Mouse (Mus musculus) kidney, embryonic 15.5 days (tissue): Measurements from ENCODE around the gene Abr. TPM values are rescaled to one million over a fixed set of nuclear protein-coding genes. Genes with fewer than 3 reads are reported as not detected.
A peak's percentile ranks its signal among the peaks of the same experiment; 100 is the strongest.

Experiments
- ATAC-seq: fragments of 200-750 bp; cut with Nextera tagmentation; replicated peaks from 2 replicates; pipeline ENCODE4 v1.8.0; 2017; ENCODE audit warnings: moderate TSS enrichment; ENCODE audit not compliant: low FRiP score
- H3K27ac ChIP-seq: fragments of 300-500 bp; sonication (generic); 2 replicates; pipeline ENCODE4 v1.5.1; 2015; ENCODE audit warnings: mild to moderate bottlenecking, inconsistent platforms
- H3K27me3 ChIP-seq: fragments of 300-500 bp; sonication (generic); 2 replicates; pipeline ENCODE4 v1.6.1; 2015; ENCODE audit warnings: inconsistent platforms
- H3K36me3 ChIP-seq: fragments of 300-500 bp; sonication (generic); 2 replicates; pipeline ENCODE4 v1.6.1; 2015; ENCODE audit warnings: inconsistent platforms
- H3K4me1 ChIP-seq: fragments of 300-500 bp; sonication (generic); 2 replicates; pipeline ENCODE4 v1.6.1; 2015; ENCODE audit warnings: inconsistent platforms
- H3K4me2 ChIP-seq: fragments of 300-500 bp; sonication (generic); 2 replicates; pipeline ENCODE4 v1.6.1; 2015; ENCODE audit warnings: moderate library complexity, mild to moderate bottlenecking, inconsistent platforms
- H3K4me3 ChIP-seq: fragments of 300-500 bp; sonication (generic); replicated peaks from 2 replicates; pipeline ENCODE4 v1.5.1; 2015; ENCODE audit warnings: mild to moderate bottlenecking, inconsistent platforms
- H3K9ac ChIP-seq: fragments of 300-500 bp; sonication (generic); 2 replicates; pipeline ENCODE4 v1.6.1; 2015; ENCODE audit warnings: mild to moderate bottlenecking, inconsistent platforms
- H3K9me3 ChIP-seq: fragments of 300-500 bp; sonication (generic); replicated peaks from 2 replicates; pipeline ENCODE4 v1.6.1; 2016; ENCODE audit warnings: inconsistent platforms
- WGBS: fragments of 180-500 bp; shearing (Covaris S2); methylation state at CpG from one replicate; pipeline ENCODE4 v1.1.7; 2015; ENCODE audit warnings: mixed read lengths; 5-methylcytosine and 5-hydroxymethylcytosine counted together
- polyA plus RNA-seq: library from polyadenylated mRNA; unstranded; fragments of >200 nt; fragmentation: Nextera tagmentation; extraction: Ambion mirVana; gene quantifications from 2 replicates; pipeline ENCODE4 v1.2.1, GENCODE M21; 2015

Gene Abr
- polyA plus RNA-seq, 1 experiment from 2014 or later = 48.3 TPM

- H3K36me3 ChIP-seq = peaks cover 62% of the 10 kb centered on the region
- ATAC-seq = no peak
- no peak overlapping the region for H3K9ac ChIP-seq
- no peaks in the 10 kb centered on the region for H3K27me3 ChIP-seq
- H3K27ac ChIP-seq = no peak overlapping the region
- no peak overlapping the region for H3K4me3 ChIP-seq
- peaks cover 41% of the 10 kb centered on the region for H3K4me1 ChIP-seq
- H3K4me2 ChIP-seq = no peak overlapping the region
- WGBS = 53% methylated on average over 6 of the region's 6 CpGs
- H3K9me3 ChIP-seq = no peaks in the 10 kb centered on the region
These were observed 160.9 kb downstream of the Abr start for GRCm38 (mm10) chr11:76461201-76461600.

GRCm38 (mm10) chr11:76459489-76459888, 162.6 kb downstream of the Abr start:
- no peak overlapping the region for H3K4me3 ChIP-seq
- no peaks in the 10 kb centered on the region for H3K27me3 ChIP-seq
- no peak overlapping the region for H3K4me2 ChIP-seq
- ATAC-seq = no peak
- peaks cover 79% of the 10 kb centered on the region for H3K36me3 ChIP-seq
- WGBS = 73% methylated on average over 3 of the region's 3 CpGs
- no peak overlapping the region for H3K27ac ChIP-seq
- H3K9ac ChIP-seq = no peak overlapping the region
- H3K4me1 ChIP-seq = peaks cover 28% of the 10 kb centered on the region
- H3K9me3 ChIP-seq = no peaks in the 10 kb centered on the region

GRCm38 (mm10) chr11:76458730-76459129, 163.4 kb downstream of the Abr start:
- Histone ChIP-seq H3K27me3 (no peaks in the 10 kb centered on the region), H3K4me2 (no peak overlapping the region), H3K4me3 (no peak overlapping the region), H3K27ac (no peak overlapping the region), H3K9ac (no peak overlapping the region), H3K4me1 (peaks cover 25% of the 10 kb centered on the region), H3K9me3 (no peaks in the 10 kb centered on the region), H3K36me3 (peaks cover 85% of the 10 kb centered on the region)
- 80% methylated on average over 9 of the region's 9 CpGs for WGBS
- ATAC-seq = no peak

GRCm38 (mm10) chr11:76456897-76457296, 165.2 kb downstream of the Abr start:
- no peak overlapping the region for H3K4me3 ChIP-seq
- H3K27me3 ChIP-seq = no peaks in the 10 kb centered on the region
- H3K4me2 ChIP-seq = no peak overlapping the region
- no peaks in the 10 kb centered on the region for H3K9me3 ChIP-seq
- peak; percentile 47; the same call in 1 of the 2 replicates for ATAC-seq
- H3K9ac ChIP-seq = no peak overlapping the region
- peak overlapping the region; percentile 49 for H3K27ac ChIP-seq
- WGBS = 74% methylated on average over 10 of the region's 10 CpGs
- H3K36me3 ChIP-seq = peaks cover 83% of the 10 kb centered on the region
- H3K4me1 ChIP-seq = peaks cover 21% of the 10 kb centered on the region

- Histone ChIP-seq H3K9me3 (no peaks in the 10 kb centered on the region), H3K4me1 (peaks cover 14% of the 10 kb centered on the region), H3K27ac (peak overlapping the region; percentile 49), H3K9ac (no peak overlapping the region), H3K4me3 (no peak overlapping the region), H3K27me3 (no peaks in the 10 kb centered on the region), H3K36me3 (peaks cover 83% of the 10 kb centered on the region), H3K4me2 (no peak overlapping the region)
- WGBS = 9% methylated on average over 6 of the region's 6 CpGs
- ATAC-seq = peak; percentile 63; the same call in 1 of the 2 replicates
These were observed 165.9 kb downstream of the Abr start for GRCm38 (mm10) chr11:76456233-76456632.

GRCm38 (mm10) chr11:76454492-76454891, 167.6 kb downstream of the Abr start:
- Histone ChIP-seq H3K36me3 (peaks cover 83% of the 10 kb centered on the region), H3K9me3 (no peaks in the 10 kb centered on the region), H3K9ac (no peak overlapping the region), H3K4me1 (peaks cover 23% of the 10 kb centered on the region), H3K4me2 (no peak overlapping the region), H3K27ac (no peak overlapping the region), H3K27me3 (no peaks in the 10 kb centered on the region), H3K4me3 (no peak overlapping the region)
- WGBS = 59% methylated on average over 5 of the region's 5 CpGs
- no peak for ATAC-seq

- Histone ChIP-seq H3K27ac (peak overlapping the region; percentile 80), H3K4me1 (peaks cover 41% of the 10 kb centered on the region), H3K9me3 (no peaks in the 10 kb centered on the region), H3K4me2 (no peak overlapping the region), H3K36me3 (peaks cover 59% of the 10 kb centered on the region), H3K27me3 (no peaks in the 10 kb centered on the region), H3K9ac (0 out of 2 replicates have a peak overlapping the region, but pooled peaks have one; percentile 25), H3K4me3 (no peak overlapping the region)
- WGBS = 37% methylated on average over 3 of the region's 3 CpGs
- no peak for ATAC-seq
These were observed 171.9 kb downstream of the Abr start for GRCm38 (mm10) chr11:76450202-76450561.

- Histone ChIP-seq H3K9me3 (no peaks in the 10 kb centered on the region), H3K4me3 (no peak overlapping the region), H3K36me3 (peaks cover 55% of the 10 kb centered on the region), H3K27ac (peak overlapping the region; percentile 80), H3K4me2 (no peak overlapping the region), H3K4me1 (peaks cover 41% of the 10 kb centered on the region), H3K9ac (0 out of 2 replicates have a peak overlapping the region, but pooled peaks have one; percentile 25), H3K27me3 (no peaks in the 10 kb centered on the region)
- WGBS = 14% methylated on average over 15 of the region's 15 CpGs
- ATAC-seq = peak; percentile 63
These were observed 172.5 kb downstream of the Abr start for GRCm38 (mm10) chr11:76449520-76450201.

- H3K9me3 ChIP-seq = no peaks in the 10 kb centered on the region
- peaks cover 47% of the 10 kb centered on the region for H3K36me3 ChIP-seq
- H3K27me3 ChIP-seq = no peaks in the 10 kb centered on the region
- H3K9ac ChIP-seq = no peak overlapping the region
- ATAC-seq = no peak
- 7% methylated on average over 10 of the region's 10 CpGs for WGBS
- no peak overlapping the region for H3K27ac ChIP-seq
- H3K4me3 ChIP-seq = no peak overlapping the region
- H3K4me1 ChIP-seq = peaks cover 41% of the 10 kb centered on the region
- H3K4me2 ChIP-seq = no peak overlapping the region
These were observed 175.9 kb downstream of the Abr start for GRCm38 (mm10) chr11:76446251-76446650.

- no peak overlapping the region for H3K4me2 ChIP-seq
- H3K9ac ChIP-seq = no peak overlapping the region
- H3K27me3 ChIP-seq = no peaks in the 10 kb centered on the region
- H3K9me3 ChIP-seq = no peaks in the 10 kb centered on the region
- no peak overlapping the region for H3K27ac ChIP-seq
- no peak overlapping the region for H3K4me3 ChIP-seq
- ATAC-seq = no peak
- H3K36me3 ChIP-seq = peaks cover 43% of the 10 kb centered on the region
- H3K4me1 ChIP-seq = peaks cover 45% of the 10 kb centered on the region
- 55% methylated on average over 8 of the region's 8 CpGs for WGBS
These were observed 176.7 kb downstream of the Abr start for GRCm38 (mm10) chr11:76445459-76445858.

GRCm38 (mm10) chr11:76439666-76440065, 182.4 kb downstream of the Abr start:
- Histone ChIP-seq H3K9me3 (no peaks in the 10 kb centered on the region), H3K4me2 (no peak overlapping the region), H3K27me3 (no peaks in the 10 kb centered on the region), H3K9ac (no peak overlapping the region), H3K27ac (no peak overlapping the region), H3K36me3 (peaks cover 44% of the 10 kb centered on the region), H3K4me3 (no peak overlapping the region), H3K4me1 (peaks cover 37% of the 10 kb centered on the region)
- no peak for ATAC-seq
- 24% methylated on average over 3 of the region's 3 CpGs for WGBS

GRCm38 (mm10) chr11:76436864-76437437, 185.2 kb downstream of the Abr start:
- 7% methylated on average over 28 of the region's 28 CpGs for WGBS
- Histone ChIP-seq H3K27ac (peak overlapping the region; percentile 85), H3K4me1 (peaks cover 37% of the 10 kb centered on the region), H3K4me3 (peak overlapping the region; percentile 41), H3K4me2 (peak overlapping the region; percentile 62), H3K36me3 (peaks cover 48% of the 10 kb centered on the region), H3K9ac (peak overlapping the region; percentile 44), H3K27me3 (no peaks in the 10 kb centered on the region), H3K9me3 (no peaks in the 10 kb centered on the region)
- peak; percentile 84 for ATAC-seq
